Mouse (Mus musculus): ENCODE measurements around the gene Cdc37.

The Cdc37 gene

DNA sequence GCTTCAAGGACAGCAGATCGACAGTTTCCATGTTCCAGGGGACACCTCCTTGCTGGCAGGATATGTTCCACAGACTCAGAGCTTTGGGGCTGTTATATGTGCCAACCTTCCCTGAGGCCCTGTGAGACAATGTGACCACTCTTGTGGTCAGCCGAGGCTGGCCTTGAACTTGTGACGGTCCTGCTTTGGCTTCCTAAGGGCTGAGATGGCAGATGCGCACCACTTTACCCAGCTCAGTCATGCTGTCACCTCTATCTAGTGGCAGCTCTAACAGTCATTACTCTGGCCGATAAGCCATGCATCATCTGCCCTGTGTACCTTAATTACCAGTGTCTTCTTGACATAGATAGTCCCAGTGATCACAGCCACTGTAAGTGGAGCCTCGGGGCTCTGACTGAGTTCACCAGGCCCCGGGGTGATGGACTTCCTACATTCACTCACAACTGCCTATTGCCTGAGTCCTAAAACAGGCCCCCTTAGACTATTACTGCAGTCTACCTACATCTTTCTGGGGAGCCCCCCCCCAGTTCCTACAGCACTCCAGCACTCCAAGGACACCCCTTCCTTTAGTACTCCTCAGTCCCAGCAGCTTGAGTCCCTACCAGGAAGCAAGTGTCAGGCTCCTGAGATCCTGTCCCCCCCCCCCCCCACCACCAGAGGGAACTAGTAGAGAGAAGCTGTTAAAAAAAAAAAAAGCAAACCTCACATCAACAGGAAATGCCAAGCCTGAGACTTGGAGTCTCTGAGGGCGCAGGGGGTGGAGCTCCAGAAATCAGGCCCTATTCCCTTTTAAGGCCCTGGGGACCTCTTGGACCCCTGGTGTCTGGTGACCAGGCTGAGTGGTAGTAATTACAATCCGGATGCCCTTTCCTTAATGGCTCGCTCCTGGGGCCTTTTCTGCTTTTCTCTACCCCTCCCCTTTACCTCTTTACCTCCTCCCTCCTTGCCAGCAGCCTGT is 17.6 kb upstream of the Cdc37 start:
- DNase-seq, result no peak

DNA sequence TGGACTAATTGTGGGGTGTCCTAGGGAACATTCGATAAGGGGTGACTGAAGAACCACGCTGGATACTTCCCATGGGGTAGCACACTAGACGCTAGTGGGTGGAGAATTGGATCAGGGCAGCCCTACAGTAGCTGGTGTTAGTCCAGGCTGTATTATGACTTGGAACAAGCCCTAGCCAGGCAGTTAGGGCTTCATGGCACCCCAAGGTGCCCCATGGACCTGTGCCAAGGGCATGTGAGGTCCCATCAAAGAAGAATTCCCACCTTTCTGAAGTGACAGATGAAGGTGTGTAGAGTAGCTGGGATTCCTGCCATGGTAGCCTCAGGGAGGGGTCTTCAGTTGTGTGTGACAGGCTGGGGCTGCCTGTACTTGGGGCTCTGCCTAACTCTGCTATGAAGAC is 16.7 kb upstream of the Cdc37 start:
- DNase-seq, result no peak

DNA sequence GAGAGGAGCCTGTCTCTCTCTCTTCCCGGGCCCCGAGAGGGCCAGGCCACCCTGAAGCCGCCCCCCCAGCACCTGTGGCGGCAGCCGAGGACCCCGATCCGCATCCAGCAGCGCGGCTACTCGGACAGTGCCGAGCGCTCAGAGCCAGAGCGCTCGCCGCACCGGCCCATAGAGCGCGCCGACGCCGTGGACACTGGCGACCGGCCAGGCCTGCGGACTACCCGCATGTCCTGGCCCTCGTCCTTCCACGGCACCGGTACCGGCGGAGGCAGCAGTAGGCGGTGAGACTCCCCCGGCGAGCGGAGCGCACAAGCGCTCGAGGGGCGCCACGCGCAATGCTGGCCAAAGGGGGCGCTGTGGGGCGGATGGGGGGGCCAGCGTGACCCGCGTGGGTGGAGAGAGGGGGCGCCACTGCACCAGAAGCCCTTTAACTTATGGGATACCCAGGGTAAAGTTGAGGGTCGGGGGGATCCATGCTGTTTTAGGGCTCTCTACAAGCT is 16.2 kb upstream of the Cdc37 start:
- DNase-seq, result peak; percentile 61

DNA sequence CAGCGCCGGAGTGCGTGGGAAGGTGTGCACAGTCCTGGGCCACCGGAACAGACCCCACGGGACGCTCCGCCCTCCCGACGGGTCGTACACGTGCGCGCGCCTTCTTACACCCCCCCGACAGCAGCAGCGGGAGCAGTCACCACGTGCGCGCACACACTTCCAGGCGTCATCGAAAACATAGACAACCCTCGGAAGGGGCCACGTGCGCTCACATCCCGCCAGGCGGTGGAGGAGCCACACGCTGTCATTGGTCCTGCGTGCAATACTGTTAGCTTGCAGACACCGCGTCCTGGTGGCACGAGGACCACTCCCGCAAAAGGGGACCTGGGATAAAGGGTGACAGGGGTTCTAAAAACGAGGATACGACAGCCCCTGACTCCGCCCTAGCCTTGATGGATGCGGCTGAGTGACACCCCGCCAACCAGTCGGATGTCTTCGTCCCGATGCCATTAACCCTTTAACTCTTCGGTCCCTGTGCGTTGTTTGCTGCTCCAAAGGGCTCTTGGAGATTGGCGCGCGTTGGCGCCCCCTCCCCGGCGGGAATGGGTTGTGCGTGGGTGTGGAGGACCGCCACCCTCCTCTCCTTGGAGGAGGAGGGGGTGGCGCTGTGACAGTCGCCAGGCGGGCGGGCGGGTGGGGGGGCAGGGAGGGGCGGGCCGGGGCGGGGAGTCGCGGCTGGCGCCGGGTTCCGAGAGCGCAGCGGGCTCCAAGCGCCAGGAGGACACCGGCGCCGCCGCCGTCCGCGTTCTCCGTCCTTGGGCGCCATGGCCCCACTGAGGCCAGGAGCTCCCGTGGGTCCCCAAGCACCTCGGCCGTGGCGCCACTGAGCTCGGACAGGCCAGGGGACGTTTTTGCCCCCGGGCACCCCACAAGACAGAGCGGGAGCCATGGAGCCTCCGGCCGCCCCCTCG is 15.5 kb upstream of the Cdc37 start, which contains the start of gene Pde4a:
Gene Pde4a (plus strand): TSS at position 674 of the 911 bp plus-strand sequence.
- no peak for DNase-seq

DNA sequence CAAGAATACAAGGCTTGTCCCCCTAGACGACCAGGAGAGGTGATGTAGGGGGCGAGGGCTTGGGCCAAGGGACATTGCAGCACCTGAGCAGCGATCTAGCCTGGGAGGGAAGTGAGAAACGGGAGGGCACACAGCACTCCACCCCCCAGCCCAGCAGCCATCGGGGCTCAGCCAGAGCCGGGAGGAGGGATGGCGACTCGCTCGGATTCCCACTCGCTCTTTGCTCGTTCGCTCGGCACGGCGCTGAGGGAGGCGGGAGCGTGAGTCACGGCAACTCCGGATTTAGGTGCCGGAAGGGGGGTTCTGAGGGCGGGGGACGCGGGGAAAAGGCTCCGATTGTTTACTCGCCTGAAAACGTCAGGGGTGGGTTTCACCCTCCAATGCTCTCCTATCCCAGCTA is 14.3 kb upstream of the Cdc37 start:
- no peak for DNase-seq

DNA sequence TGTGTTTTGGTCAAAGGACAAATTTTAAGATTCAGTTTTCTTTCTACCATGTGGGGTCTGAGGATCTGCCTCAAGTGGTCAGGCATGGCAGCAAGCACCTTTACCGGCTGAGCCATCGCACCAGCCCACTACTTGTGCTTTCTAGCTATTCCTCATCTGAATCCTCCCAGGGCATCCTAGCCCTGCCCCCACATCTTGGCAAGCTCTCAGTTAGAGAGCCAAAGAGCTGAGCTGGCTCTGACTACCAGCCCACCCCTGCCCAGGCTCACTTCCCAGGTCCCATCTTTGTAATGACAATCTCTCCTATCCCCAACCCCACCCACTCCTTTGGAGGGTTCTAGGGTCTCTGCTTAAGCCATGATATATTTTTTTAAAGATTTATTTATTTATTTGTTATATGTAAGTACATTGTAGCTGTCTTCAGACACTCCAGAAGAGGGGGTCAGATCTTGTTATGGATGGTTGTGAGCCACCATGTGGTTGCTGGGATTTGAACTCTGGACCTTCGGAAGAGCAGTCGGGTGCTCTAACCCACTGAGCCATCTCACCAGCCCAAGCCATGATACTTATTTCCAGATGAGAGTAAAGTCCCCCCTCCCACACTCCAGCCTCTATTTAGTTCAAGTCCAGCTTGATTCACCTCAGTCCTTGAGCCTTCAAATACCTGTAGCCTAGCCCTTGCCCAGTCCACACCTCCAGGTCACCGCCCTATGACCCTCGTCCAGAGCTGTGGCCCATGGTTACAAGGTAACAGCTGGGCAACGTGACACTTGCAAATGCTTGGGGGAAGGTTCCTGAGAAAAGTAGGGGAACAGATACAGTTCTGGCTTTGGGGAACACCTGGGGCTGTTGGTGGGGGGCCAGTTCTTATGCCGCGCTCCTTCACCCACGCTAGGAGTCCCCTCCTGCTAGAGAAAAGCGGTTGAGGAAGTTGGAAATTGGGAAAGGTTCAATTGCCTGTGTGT is 13.6 kb upstream of the Cdc37 start:
- no peak for DNase-seq

DNA sequence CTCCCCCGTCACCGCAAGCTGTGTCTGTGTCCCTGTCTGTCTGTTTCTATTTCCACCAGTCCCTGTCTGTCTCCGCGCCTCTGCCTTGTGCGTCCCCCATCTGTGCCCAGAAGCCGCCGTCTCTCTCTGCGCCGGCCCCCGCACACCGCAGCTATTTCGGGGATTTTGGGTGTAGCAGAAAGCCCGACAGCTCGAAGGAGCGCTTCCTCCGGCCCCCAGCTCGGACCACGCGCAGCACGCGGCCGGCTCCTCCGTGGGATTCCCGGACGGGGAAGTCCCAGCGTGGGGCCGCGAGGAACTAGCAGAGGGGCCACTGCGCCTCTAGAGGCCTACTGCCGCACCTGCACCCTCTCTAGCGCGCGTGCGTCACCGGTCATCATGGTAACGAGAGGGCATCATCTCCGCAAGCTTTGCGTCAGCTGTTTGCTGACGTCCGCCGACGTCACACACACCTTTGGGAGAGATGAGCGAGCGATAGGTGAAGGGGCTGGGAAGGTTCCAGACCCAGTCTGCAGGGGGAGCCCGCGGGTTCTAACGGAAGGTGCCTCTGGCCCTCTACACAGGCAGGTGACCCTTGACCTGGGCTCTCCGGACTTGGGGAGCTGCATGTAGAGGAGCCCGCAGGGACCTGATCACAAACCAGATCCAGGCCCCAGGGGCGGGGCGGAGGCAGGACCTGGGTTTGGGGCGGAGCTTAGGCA is 11.6 kb upstream of the Cdc37 start:
- peak; percentile 88 for DNase-seq

DNA sequence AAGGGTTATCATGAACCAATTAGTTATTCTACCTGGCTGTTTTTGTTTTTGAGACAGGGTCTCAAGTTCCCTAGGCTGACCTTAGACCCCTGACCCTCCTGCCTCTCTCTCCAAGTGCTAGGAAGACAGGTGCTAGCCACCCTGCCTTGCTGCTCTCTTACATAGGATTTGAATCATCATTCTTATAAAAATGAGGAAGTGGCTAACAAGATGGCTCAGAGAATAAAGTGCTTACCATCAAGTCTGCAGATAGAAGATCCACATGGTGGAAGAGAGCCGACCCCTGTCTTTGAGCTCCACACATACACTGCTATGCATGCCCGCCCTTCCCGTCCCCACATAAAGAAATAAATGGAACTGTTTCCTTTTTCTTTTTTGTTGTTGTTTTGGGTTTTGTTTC is 5.0 kb upstream of the Cdc37 start:
- DNase-seq, result no peak

DNA sequence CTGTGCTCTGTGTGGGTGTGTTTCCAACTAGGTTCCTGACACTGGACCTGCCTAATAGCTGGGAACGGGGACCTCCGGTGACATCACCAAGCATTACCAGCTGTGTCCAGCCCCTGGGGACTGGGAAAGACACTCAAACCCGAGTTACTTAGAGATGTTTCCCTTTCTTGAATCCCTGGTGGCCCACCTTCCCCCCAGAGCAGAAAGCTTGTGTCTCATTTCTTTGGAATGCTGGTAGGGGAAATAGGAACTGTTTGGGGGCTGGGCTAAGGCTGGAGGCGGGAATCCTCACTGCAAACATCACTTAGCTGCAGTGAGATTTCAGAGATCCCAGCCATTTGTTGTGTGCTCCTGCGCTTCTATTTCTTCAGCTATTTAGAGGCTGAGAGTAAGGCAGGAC is 4.1 kb upstream of the Cdc37 start:
- no peak for DNase-seq

DNA sequence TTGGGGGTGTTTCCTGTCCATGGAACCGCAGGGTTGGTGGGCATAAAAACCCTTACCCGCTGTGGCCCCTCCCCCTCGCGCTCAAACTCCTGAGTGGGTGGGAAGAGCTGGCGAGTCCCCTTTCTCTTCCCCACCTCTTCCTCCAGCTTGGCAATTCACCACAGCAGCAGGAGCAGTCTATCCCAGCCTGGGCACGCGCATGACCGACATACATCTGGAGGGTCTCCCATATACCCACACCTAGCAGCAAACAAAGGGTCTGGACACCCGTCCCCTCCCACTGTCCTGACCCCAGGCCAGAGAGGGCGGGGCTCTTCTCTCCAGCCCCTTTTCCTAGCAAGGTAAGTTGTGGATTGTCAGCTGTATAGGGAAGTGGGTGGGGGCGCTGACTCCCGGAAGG is 3.5 kb upstream of the Cdc37 start:
- DNase-seq, result no peak

DNA sequence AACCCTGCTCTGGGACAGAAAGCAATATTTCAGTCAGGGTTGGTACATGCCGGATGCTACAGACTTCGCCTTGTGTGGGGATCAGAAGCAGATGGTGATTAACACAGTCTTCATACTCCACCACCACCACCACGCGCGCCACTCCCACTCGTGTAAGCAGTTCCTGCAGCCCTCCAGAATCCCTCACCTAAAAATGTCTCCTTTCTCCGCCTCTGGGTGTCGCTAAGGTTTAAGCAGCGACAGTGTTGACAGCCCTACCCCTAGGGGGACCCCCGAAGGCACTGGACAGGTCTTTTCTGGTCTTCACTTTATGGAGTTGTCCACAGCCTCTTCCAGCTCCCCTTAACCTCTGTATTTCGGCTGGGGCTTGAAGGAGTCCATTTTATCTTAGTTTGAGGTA is 2.9 kb upstream of the Cdc37 start:
- peak; percentile 66 for DNase-seq

DNA sequence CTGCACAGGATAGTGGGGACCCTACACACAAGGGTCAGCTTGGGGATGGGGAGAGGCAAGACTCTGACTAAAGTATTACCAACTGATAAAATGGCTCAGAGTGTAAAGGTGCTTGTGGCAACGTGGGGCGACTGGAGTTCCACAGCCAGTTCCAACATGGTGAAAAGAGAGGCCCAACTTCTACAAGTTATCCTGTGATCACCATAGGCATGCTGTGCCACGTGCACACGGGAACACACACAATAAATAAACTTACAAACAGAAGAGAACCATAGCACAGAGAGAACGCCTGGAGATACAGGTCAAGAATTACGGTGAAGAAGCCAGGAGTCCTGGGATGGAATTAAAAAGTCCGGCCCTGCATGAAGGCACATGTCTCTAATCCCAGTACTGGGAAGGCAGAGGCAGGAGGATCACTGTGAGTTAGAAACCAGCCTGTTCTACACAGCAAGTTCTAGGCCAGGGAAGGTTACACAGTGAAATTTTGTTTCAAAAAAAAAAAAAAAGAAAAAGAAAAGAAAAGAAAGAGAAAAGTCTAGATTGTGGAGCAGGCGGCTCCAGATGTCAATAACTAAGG is 617 bp downstream of the Cdc37 start:
- no peak for DNase-seq

DNA sequence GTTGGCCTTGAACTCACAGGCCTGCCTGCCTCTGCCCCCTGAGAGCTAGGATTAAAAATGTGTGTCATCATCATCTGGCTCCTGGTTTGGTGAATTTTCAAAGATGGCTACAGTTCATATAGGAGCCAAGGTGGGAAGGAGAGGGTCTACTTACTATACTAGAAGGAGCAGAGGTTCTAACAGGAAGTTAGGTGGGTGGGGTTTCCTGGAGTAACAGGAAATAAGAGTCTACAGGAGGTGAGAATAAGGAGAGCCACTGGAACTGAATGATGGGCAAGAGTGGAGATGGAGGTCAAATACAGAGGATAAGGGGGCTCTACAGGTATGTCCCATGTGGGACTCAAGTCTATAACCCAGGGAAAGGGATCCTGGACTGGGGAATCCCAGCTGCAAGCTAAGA is 1.4 kb downstream of the Cdc37 start:
- DNase-seq, result no peak

DNA sequence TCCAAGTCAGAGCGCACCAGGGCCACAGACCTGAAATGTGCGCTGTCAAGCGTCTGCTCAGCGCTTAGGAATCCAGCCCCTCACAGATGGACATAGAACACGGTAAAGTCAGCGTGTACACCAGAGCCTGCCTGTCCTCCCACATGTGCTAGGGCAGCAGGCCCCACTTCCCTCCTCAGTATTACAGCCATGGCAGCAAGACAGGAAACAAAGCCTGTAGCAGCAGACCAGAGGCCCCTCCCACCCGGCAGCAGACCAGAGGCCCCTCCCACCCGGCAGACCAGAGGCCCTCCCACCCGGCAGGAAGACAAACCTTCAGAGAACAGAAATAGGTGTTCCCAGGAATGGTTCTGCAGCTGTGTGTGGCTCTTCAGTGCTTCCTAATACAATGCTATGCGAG is 3.1 kb downstream of the Cdc37 start:
- DNase-seq, result no peak

DNA sequence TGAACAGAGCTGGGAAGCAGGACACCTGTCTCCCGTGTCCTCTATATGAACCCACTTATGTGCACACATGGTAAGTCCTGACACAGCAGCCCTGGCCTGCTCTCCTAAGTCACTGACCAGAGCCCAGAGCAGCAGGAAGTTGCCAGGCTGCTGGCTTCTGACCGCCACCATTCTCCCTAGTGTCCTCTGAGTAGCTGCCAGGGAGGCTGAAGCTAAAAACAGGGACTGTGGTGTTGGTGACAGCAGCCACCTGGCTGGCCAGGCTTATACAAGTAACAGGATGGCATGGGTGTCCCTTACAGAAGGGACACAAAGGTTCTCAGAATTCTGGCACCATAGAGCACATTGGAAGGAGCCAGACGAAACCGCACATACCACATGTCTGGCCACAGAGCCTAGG is 4.4 kb downstream of the Cdc37 start:
- peak; percentile 46 for DNase-seq

DNA sequence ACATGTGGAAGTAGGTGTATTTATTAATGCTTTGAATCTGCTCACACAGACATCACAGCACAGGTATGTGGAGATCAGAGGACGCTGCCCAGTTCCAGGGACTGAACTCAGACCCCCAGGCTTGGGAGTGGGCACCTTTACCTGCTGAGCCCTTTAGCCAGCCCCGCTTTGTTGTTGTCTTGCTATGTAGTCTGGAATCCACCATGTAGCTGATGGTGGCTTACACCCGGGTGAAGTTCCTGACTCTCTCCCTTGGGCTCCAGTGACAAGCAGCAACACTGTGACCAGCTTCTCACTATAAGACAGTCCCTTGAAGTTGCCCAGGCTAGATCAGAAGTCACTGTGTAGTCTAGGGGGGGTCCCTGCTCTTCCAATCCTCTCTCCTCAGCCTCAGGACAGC is 5.4 kb downstream of the Cdc37 start:
- DNase-seq, result no peak

DNA sequence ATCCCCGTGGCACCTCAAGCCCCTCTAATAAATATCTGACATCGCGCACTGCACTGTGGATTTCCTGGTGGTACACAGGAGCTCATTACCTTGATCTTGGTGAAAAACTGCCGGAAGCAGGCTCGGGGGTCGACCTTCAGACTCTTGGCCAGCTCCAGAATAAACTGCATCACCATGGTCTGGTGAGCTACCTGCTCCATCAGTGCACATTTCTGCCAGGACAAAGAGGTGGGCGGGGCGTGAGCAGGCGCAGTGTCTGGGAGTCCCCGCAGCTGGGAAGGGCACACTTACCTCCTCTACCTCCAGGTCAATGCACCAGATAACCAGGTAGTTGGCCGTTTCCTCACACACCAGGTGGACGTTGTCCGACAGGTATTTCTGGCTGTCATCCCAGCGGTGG is 7.9 kb downstream of the Cdc37 start:
- no peak for DNase-seq

DNA sequence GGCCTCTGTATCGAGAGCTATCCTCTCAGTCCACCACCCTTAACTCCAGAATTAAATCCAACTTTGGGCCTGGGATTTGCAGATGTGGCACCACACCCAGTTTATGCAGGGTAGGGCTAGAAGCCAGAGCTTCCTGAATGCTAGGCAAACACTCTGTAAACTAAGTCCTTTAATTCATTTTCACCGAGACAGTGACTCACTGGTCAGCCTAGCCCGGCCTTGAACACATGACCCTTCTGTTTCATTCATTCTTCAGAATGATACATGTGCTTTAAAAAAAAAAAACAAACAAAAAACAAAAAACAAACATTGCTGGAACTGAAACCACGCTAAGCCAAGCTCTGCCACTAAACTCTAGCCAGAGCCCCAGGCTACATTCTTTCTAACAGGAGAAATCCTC is 11.4 kb downstream of the Cdc37 start:
- no peak for DNase-seq

DNA sequence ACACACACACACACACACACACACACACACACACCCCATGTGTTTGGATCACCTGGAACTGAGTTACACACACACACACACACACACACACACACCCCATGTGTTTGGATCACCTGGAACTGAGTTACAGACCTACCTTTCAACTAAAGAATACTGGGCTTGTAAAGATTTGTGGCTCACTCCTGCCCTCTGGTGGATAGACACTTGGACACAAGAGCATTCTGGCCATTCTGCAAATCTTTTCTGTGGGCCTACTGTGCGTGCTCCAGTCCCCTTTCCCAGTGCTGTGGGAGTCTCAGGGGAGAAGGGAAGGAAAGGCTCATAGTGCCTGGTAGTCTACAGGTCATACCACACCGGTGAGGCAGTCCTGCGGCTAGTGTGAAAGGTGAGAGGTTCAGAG is 12.6 kb downstream of the Cdc37 start:
- DNase-seq, result peak; percentile 79

DNA sequence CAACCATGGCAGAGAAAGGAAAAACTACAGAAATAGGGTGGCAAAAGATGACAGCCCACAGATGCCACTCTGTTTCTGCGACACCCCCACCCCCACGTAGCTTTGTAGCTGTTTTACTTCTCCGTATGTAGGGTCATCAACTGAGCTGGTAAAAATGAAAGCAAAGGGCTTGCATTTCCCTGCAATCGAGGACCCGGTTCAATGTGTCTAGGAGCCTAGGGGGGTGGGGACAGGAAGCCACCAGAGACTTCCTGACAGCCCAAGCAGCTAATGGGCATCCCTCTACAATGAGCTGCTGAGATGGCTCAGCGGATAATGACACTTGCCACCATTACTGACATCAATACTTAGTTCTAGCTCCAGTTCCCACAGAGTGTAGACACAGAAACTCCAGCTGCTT is 13.4 kb downstream of the Cdc37 start:
- no peak for DNase-seq

DNA sequence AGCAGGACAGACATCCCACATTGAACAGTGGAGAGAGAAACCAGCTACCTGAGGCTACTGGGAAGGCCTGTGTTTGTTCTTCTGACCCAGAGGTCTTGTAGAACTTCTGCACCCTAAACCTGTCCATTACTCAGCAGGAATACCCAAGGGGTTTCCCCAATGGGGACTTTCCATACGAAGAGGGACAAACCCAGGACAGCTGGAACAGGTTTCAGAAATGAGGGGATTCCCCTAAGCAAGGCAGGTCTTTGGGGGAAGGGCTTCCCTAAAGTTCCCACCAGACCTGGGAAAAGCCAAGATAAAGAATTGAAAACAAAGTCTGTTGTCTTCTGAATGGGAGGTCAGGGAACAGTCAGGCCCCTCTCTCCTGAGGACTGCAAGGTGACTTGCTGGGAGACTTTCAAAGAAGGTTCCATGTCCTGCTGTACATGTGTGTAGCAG is 13.8 kb downstream of the Cdc37 start:
- no peak for DNase-seq
